Mouse (Mus musculus) adrenal gland, adult (tissue): Measurements from ENCODE around the gene Cic.

ENCODE experiments used
- DNase-seq, 2 experiments: peaks; one replicate each; pipeline ENCODE4 v3.0.0; 2022 to 2023; ENCODE audit warnings: low spot score in 1 of 2; ENCODE audit not compliant: inconsistent age in 2 of 2

Gene Cic

DNA sequence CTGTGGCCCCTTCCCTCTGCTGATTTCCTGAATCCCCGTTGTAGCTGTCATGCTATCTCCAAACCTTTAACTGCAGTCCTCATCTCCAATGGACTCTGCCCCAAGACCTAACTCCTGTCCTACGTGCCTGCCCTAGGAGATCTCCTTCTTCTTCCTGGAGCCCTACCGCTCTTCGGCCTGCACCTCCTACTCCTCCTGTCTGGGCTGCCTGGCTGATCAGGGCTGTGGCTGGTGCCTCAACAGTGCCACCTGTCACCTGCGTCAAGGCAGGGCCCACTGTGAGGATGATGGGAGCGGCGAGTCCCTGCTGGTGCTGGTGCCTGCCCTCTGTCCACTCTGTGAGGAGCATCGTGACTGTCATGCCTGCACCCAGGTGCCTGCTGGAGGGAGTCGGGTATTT lies 71.8 kb downstream of the Cic start:
- no peak for DNase-seq

- no peak for DNase-seq
Observed at GRCm38 (mm10) chr7:25341000-25341784, 73.7 kb downstream of the Cic start.
